Mouse (Mus musculus) embryonic facial prominence, embryonic 14.5 days (tissue): Measurements from ENCODE around the gene Fam78b. TPM values are rescaled to one million over a fixed set of nuclear protein-coding genes. Genes with fewer than 3 reads are reported as not detected.

ENCODE experiments used
- ATAC-seq: fragments of 200-750 bp; cut with Nextera tagmentation; 2 replicates; pipeline ENCODE4 v1.8.0; 2017; ENCODE audit warnings: low read depth, moderate number of reproducible peaks, moderate TSS enrichment
- DNase-seq: peaks from one replicate; pipeline ENCODE4 v3.0.0-alpha.2; 2015; ENCODE audit warnings: low spot score
- H3K27ac ChIP-seq: fragments of 300-500 bp; sonication (generic); replicated peaks from 2 replicates; pipeline ENCODE4 v1.5.1; 2014; ENCODE audit warnings: low read depth, mild to moderate bottlenecking, low read length, moderate library complexity
- H3K27me3 ChIP-seq: fragments of 300-500 bp; sonication (generic); replicated peaks from 2 replicates; pipeline ENCODE4 v1.6.1; 2014; ENCODE audit warnings: low read length; ENCODE audit not compliant: control insufficient read depth, insufficient read depth
- H3K36me3 ChIP-seq: fragments of 300-500 bp; sonication (generic); 2 replicates; pipeline ENCODE4 v1.6.1; 2014; ENCODE audit warnings: low read length, mixed read lengths; ENCODE audit not compliant: control insufficient read depth, insufficient read depth
- H3K4me1 ChIP-seq: fragments of 300-500 bp; sonication (generic); 2 replicates; pipeline ENCODE4 v1.6.1; 2014; ENCODE audit warnings: antibody characterized with exemption, low read length; ENCODE audit not compliant: control insufficient read depth, insufficient read depth
- H3K4me2 ChIP-seq: fragments of 300-500 bp; sonication (generic); 2 replicates; pipeline ENCODE4 v1.6.1; 2014; ENCODE audit warnings: low read depth, mild to moderate bottlenecking, low read length, moderate library complexity, mixed read lengths
- H3K4me3 ChIP-seq: fragments of 300-500 bp; sonication (generic); 2 replicates; pipeline ENCODE4 v1.5.1; 2014; ENCODE audit warnings: low read depth, mild to moderate bottlenecking, low read length
- H3K9ac ChIP-seq: fragments of 300-500 bp; sonication (generic); 2 replicates; pipeline ENCODE4 v1.6.1; 2014; ENCODE audit warnings: low read depth, mild to moderate bottlenecking, low read length, moderate library complexity, mixed read lengths
- H3K9me3 ChIP-seq: fragments of 300-500 bp; sonication (generic); 2 replicates; pipeline ENCODE4 v1.6.1; 2016; ENCODE audit warnings: low read length; ENCODE audit not compliant: control insufficient read depth
- WGBS: fragments of 180-500 bp; shearing (Covaris S2); extraction: QIAGEN DNeasy Blood & Tissue Kit; methylation state at CpG from one replicate; pipeline ENCODE4 v1.1.7; 2014; 5-methylcytosine and 5-hydroxymethylcytosine counted together
- polyA plus RNA-seq: library from polyadenylated mRNA; unstranded; fragments of >200 nt; fragmentation: Nextera tagmentation; extraction: Ambion mirVana; gene quantifications from 2 replicates; pipeline ENCODE4 v1.2.1, GENCODE M21; 2014

Fam78b gene
- polyA plus RNA-seq, 1 experiment from 2014 or later, result 2.3 TPM

DNA sequence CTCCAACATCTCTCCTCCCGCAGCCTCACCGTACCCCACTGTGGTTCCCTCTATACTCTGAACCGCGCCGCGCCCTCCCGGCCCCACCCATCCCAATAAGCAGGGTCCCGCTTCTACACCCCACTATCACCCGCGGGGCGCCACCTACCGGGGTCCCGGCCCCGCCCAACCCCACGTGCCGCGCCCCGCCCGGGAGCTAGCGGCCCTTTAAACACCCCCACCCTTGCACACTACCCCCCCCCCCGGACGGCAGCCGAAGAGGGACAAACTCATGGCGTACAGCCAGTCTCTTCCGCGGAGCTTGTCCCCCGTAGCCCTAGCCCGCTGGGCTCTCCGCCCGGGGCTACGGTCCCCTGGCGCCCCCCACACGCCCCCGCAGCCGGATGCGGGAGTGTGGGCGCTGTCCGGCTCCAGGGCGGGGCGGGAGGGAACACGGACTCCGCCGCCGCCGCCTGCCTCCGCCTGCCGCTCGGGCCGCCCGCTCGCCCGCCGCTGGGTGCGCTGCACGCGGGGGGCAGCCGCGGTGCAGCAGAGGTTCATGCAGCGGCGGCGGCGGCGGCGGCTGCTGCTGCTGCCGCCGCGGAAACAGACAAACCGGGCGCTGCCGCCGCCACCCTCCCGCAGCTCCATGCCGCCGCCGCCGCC, 566 bp upstream of the Fam78b start:
- H3K27ac ChIP-seq, result peak overlapping the region; percentile 36; the same call in 1 of the 2 replicates

DNA sequence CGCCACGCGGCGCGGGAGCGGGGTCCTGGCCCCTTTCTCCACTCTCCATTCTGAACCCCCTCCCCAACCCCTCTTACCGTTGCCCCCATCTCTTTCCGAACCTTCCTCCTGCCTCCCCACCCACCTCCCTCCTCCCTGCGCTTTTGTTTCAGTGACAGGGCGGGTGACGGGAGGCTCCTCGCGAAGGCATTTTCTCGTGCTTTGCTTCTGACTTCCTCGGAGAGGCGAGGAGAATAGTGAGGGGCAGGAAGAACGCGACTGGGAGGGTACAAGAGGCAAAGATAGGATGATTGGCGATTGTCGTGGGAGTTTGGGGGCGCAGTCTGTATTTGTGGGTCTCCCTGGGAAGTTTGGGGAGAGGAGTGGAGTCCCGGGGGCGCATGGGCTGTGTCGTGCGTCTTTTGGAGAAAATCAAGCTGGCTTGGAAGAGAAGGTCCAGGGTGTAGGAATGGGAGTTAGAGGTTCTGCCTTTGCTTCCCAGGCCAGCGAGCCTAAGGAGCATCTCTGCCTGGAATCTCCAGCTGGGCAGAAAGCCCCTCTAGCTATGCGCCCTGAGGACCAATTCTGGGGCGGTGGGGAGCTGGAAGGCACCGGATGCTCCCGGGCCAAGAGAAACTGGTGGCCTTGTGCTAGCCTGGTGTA, 748 bp downstream of the Fam78b start:
- DNase-seq, result no peak
- peak overlapping the region; percentile 78 for H3K4me3 ChIP-seq
- H3K27me3 ChIP-seq, result peaks cover 20% of the 10 kb centered on the region
- H3K4me2 ChIP-seq, result peak overlapping the region; percentile 94
- no peaks in the 10 kb centered on the region for H3K36me3 ChIP-seq
- under 1% methylated on average over 28 of the region's 30 CpGs for WGBS
- ATAC-seq, result no peak
- peak overlapping the region; percentile 80 for H3K9ac ChIP-seq
- no peaks in the 10 kb centered on the region for H3K9me3 ChIP-seq
- H3K27ac ChIP-seq, result no peak overlapping the region
- peaks cover 11% of the 10 kb centered on the region; the same call in 1 of the 2 replicates for H3K4me1 ChIP-seq

More for the DNA sequence above, 566 bp upstream of the Fam78b start:
- H3K4me2 ChIP-seq, result peak overlapping the region; percentile 94
- peak; percentile 86 for ATAC-seq
- H3K36me3 ChIP-seq, result no peaks in the 10 kb centered on the region
- H3K4me1 ChIP-seq, result peaks cover 11% of the 10 kb centered on the region; the same call in 1 of the 2 replicates
- peak; percentile 65 for DNase-seq
- peaks cover 20% of the 10 kb centered on the region for H3K27me3 ChIP-seq
- peak overlapping the region; percentile 80 for H3K9ac ChIP-seq
- H3K9me3 ChIP-seq, result no peaks in the 10 kb centered on the region
- under 1% methylated on average over 15 of the region's 76 CpGs for WGBS
- peak overlapping the region; percentile 78 for H3K4me3 ChIP-seq

DNA sequence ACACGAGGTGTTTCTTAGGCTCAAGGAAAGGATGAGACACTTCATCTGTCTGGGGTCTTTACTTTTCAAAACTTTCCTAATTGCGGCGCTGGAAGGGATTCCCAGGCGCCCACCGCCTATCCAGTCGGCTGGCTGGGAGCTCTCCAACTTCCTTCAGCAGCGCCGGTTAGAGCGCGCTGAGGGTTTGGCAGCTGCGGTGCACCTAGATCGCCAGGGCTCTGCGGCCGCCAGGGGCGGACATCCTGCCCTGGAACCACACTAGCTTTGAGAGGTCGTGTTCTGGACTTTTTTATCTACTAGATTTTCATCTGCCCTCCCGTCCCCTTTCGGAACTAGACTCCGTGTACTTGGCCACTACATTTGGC, 1.3 kb downstream of the Fam78b start:
- peaks cover 11% of the 10 kb centered on the region; the same call in 1 of the 2 replicates for H3K4me1 ChIP-seq
- no peaks in the 10 kb centered on the region for H3K9me3 ChIP-seq
- 3% methylated on average over 14 of the region's 19 CpGs for WGBS
- DNase-seq (peak; percentile 82), ATAC-seq (no peak)
- H3K27me3 ChIP-seq, result peaks cover 20% of the 10 kb centered on the region
- no peak overlapping the region for H3K9ac ChIP-seq
- no peak overlapping the region for H3K27ac ChIP-seq
- peak overlapping the region; percentile 94 for H3K4me2 ChIP-seq
- H3K36me3 ChIP-seq, result no peaks in the 10 kb centered on the region
- peak overlapping the region; percentile 78 for H3K4me3 ChIP-seq

DNA sequence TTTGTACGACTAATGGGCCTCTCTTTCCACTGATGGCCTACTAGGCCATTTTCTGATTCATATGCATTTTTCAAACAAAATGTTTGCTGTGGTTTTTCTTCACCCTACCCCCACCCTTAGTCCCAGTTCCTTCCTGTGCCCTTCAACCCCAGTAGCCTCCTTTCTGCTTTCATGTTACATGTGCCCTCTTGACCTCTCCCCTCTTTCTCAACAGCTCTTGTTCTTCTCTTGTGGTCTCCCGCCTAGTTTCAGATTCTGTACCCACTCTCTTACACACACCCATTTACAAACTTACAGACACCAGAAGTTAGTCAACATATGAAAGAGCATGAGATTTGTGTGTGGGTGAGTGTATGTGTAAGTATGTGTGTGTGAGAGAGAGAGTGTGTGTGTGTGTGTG, 3.4 kb downstream of the Fam78b start:
- Histone ChIP-seq H3K36me3 (no peaks in the 10 kb centered on the region), H3K4me1 (peaks cover 11% of the 10 kb centered on the region; the same call in 1 of the 2 replicates), H3K4me2 (no peak overlapping the region), H3K27me3 (peaks cover 20% of the 10 kb centered on the region), H3K9me3 (no peaks in the 10 kb centered on the region), H3K9ac (no peak overlapping the region), H3K4me3 (no peak overlapping the region), H3K27ac (no peak overlapping the region)
- DNase-seq, result no peak
- WGBS, result 59% methylated on average over 2 of the region's 2 CpGs
- no peak for ATAC-seq

DNA sequence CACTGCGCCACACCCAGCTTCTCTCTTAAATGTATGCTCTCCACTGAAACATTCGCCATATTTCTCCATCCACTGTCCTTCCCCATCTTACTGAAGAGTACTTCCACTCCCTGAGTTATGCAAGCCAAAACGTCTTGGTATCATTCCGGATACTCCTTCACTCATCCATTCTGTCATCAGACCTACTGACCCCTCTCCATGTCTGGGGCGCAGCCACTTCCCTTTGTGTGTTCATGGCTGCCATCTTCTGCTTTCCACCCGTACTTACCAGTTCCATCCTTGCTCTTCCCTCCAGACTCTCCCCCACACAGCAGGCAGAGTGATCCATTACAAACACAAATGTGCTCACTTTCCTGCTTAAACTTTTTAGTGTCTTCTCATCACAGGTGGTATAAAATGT, 6.1 kb downstream of the Fam78b start:
- Histone ChIP-seq H3K9me3 (no peaks in the 10 kb centered on the region), H3K36me3 (no peaks in the 10 kb centered on the region), H3K9ac (no peak overlapping the region), H3K4me1 (no peaks in the 10 kb centered on the region), H3K27me3 (peaks cover 11% of the 10 kb centered on the region), H3K4me3 (no peak overlapping the region), H3K27ac (no peak overlapping the region), H3K4me2 (no peak overlapping the region)
- ATAC-seq (no peak), DNase-seq (no peak)
- WGBS, result 78% methylated on average over 6 of the region's 6 CpGs

DNA sequence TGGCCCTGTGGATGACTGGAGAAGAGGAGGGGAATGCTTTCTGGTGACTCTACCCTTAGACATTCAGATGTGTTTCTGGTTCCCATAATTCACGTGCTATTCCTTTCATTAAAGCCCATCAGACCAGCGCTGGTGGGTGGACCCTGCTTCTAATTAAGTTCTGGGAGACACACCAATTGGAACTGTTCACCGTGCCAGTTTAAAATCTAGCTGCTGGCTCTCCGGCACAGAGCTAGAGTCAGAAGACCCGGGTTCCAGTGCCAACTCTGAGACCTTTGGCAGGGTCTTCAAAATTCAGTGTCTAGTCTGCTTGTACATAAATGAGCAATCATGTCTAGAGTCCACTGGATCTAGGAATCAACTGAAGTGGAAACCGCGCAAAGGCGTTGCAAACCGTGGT, 9.0 kb downstream of the Fam78b start:
- Histone ChIP-seq H3K4me1 (no peaks in the 10 kb centered on the region), H3K27ac (no peak overlapping the region), H3K9ac (no peak overlapping the region), H3K4me3 (no peak overlapping the region), H3K4me2 (no peak overlapping the region), H3K9me3 (no peaks in the 10 kb centered on the region), H3K36me3 (no peaks in the 10 kb centered on the region), H3K27me3 (no peaks in the 10 kb centered on the region)
- no peak for ATAC-seq
- 92% methylated on average over 9 of the region's 9 CpGs for WGBS
- DNase-seq, result no peak

DNA sequence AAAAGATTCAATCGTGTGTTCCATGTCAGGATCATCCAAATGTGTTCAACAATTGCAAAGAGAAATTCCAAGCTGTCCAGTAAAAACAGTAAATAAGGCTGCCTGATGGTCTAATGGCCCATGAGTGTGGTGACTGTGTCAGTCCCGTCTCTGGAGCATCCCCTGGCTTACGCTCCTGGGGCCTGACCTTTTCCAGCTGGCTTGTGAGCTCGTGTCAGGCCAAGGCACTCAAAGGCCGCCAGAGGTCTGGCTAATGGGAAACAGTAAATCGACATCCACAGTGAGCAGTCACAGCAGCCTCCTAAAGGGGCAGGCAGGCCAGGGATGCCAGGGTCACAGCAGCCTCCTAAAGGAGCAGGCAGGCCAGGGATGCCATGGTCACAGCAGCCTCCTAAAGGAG, 10.1 kb downstream of the Fam78b start:
- Histone ChIP-seq H3K4me1 (no peaks in the 10 kb centered on the region), H3K4me2 (no peak overlapping the region), H3K9ac (no peak overlapping the region), H3K9me3 (no peaks in the 10 kb centered on the region), H3K4me3 (no peak overlapping the region), H3K27ac (no peak overlapping the region), H3K27me3 (no peaks in the 10 kb centered on the region), H3K36me3 (no peaks in the 10 kb centered on the region)
- 46% methylated on average over 4 of the region's 6 CpGs for WGBS
- ATAC-seq, result no peak
- no peak for DNase-seq

DNA sequence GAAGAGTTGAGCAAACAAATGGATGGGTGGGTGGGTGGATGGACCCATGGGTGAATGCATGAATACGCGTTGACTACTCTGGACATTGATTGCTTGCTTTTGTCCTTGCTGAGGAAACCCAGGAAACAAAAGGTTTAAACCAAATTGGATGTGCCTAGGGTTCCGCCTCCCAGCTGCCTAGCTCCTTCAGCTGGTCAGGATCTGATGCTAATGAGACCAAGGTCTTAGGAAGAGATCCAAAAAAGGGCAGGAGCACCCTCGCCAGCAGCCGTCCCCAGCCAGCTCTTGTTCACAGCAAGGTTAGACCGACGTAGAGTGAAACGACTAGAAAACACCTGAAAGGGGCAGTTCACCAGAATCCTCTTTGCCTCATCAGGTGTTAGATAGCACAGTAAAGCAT, 11.4 kb downstream of the Fam78b start:
- H3K27me3 ChIP-seq, result no peaks in the 10 kb centered on the region
- ATAC-seq, result no peak
- no peak overlapping the region for H3K9ac ChIP-seq
- no peaks in the 10 kb centered on the region for H3K9me3 ChIP-seq
- no peaks in the 10 kb centered on the region for H3K36me3 ChIP-seq
- H3K4me1 ChIP-seq, result no peaks in the 10 kb centered on the region
- H3K27ac ChIP-seq, result no peak overlapping the region
- H3K4me3 ChIP-seq, result no peak overlapping the region
- DNase-seq, result no peak
- H3K4me2 ChIP-seq, result no peak overlapping the region
- 86% methylated on average over 8 of the region's 8 CpGs for WGBS
